Mouse (Mus musculus) heart, postnatal 25 days (tissue): ENCODE measurements around the gene Megf9. TPM values are rescaled to one million over a fixed set of nuclear protein-coding genes. Genes with fewer than 3 reads are reported as not detected.

ENCODE experiments used
- DNase-seq: peaks from one replicate; pipeline ENCODE4 v3.0.0; 2022; ENCODE audit warnings: low spot score
- intact Hi-C: fragments of 180-260 bp; cut with DNase I; formaldehyde crosslinking; loops from one replicate; pipeline ENCODE4 v1.15.1; 2025
- total RNA-seq, 2 experiments: library from RNA; stranded (reverse); gene quantifications; 2 replicates each; pipeline ENCODE4 v1.2.3; 2021

Gene Megf9
- total RNA-seq, 2 experiments from 2014 or later: 12.1 to 12.9 TPM

DNA sequence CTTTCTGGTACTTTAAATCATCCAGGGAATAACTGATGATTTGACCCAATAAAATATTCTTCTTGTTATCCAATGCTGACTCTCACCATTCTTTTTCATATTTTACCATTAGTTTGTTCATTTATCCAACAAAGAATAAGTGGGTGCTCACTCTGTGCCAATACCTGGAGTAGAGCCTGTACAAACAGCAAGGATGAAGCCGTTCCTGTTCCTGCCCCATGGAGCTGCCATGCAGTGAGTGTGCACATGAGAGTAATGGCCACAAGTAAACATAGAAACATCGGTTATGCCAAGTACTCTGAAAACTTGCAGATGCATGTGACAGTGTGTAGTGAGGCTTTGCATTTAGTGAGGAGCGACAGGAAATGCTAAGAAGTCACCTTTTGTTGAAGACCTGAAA lies 82.6 kb downstream of the Megf9 start:
- DNase-seq: no peak
- intact Hi-C loops: loop anchor here (1.0 to 2.0 kb wide), 2 partner anchors 83 to 127 kb away; partner anchors contain the start of gene Megf9

DNA sequence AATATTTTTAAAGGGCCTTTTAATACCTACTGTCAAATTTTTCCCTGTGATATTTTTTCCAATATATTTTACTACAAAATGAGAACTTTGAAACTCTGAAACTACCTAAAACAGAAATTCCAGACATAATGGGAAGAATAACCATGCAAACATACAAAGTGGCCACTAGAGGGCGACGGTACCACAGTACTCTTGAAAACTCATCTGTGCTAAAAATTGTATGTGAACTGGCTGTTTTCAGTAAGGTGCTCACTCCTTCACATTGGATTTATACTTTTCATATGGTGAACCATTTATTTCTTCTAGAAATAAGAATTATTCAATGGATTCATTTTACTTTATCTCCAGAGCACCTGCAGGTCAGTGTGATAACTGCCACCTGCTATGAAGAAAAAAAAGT lies 83.0 kb downstream of the Megf9 start:
- DNase-seq: no peak
- intact Hi-C loops: loop anchor here (1.0 to 2.0 kb wide), 3 partner anchors 83 to 151 kb away; partner anchors contain the start of gene Megf9

DNA sequence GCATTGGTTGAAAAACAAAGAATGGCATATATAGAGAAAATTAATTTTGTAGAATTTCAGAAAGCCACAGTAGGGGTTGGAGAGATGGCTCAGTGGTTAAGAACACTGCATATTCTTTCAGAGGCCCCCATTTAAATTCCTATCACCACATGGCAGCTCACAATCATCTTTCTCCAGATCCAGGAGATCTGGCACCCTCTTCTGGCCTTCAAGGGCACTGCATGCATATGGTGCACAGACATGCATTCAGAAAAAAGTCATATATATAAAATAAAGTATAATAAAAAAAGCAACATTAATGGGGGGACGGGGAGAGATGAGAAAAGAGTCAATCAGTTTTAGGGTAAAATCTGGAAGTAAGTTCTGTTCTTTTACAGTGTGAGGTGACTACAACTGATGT lies 85.1 kb downstream of the Megf9 start:
- intact Hi-C loops: no loop called here
- no peak for DNase-seq

DNA sequence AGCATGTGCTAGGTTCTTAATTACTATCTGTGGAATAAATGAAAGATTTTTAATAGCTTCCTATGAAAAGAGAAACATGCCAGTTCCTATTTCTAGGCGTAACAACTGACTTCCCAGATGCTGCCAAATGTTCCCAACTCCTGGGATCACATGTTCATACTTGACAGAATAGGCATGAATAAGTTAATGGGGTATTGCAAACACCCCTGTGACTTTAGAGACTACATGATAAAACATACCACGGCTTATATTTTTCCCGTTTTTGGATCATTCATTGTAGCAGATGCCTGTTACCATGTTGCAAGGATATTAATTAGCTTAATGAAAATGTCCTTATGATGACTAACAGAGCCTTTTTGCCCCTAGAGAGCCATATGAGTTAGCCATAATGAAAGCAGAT lies 88.0 kb downstream of the Megf9 start:
- intact Hi-C loops: no loop called here
- DNase-seq: no peak

DNA sequence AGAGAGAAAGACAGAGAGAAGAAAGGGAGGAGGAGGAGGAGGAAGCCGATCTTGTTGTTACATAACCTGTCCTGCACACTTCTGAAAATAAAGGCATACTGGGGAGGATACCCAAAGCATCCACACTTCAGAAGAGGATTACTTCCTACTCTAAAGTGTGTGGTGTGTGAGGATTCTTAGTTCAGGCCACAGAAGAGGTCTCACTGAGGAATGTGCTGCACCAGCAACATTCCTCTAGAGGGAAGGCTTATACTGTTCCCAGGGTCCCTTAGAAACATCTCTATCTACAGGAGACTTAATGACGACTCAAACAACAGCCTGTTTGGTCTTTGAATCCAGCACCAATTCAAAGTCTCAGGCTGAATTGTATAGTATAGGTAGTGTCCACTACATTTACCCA lies 114.6 kb downstream of the Megf9 start:
- DNase-seq: no peak
- intact Hi-C loops: no loop called here

DNA sequence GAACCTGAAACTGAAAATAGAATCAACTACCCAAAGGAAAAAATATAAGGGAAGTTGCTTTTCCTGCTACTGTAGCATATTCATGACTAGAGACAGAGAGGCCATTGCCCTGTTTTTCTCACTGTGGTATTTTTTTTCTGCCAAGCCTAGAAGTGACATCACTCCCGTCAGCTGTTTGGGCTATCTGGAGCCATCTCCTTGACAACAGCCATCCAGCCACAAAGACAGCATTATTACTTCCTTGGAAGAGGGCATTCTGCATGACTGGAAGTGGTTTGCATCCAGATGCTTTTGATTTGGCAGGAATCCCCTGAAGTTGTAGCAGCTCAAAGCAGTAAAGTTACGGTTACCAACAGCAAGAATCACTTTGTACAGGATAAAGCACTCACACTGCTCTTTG lies 122.7 kb downstream of the Megf9 start:
- intact Hi-C loops: loop anchor here (5.0 kb wide), 1 partner anchor 125 kb away; no protein-coding TSS in a partner anchor
- no peak for DNase-seq

DNA sequence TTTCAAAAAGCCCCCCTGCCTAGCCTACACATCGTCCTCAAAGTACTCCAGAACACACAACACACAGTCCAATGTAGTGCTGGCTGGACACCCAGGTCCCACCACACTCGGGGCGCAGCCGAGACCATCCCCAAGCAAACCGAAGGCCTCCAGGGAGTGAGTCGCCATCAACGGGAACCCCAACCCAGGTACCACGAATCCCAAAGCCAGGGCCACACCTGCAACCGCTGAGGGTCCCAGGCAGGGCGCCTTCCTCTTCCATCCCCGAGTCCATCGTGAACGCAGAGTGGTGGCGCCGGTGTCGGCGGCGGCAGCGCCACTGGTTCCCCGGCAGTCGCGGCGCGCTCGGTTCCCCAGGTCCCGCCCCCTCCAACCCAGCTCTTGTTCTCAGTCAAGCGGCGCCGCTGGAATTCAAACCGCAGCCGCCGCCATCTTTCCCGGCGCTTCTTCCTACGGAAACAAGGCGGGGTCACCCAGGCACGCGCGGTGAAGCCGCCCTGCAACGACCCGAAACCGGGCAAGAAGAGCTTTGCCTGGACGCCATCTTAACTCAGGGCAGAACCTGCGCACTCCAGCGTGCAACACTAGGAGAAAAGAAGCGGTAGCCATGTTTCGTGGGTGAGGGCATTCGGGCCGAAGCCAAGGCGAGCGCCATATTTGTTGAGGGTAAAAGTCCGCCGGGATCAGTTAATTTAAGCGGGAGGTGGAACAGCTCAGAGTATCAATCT lies 124.6 kb downstream of the Megf9 start, which contains the start of gene Cdk5rap2:
TSS of gene Cdk5rap2 (minus strand) at position 450 of the 728 bp plus-strand sequence.
- intact Hi-C loops: loop anchor here (5.0 kb wide), 1 partner anchor 127 kb away; no protein-coding TSS in a partner anchor
- peak; percentile 94 for DNase-seq

DNA sequence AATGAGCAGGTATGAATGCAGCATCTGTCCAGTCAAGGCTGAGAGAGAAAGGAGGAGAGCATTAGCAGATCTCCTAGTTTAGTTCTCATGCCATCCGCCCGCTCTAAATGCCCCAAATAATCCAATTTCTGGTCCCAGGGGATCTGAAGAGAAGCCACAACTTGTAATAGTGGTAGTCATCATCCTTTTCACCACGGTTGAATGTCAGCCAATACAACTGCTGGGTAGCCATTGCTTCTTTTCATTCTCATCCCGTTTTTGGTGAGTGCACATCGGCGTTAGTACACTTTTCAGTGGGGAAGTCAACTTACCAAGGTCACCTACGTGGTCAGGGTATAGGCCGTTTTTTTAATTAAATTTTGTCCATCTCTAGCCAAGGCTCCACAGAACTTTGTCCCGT lies 125.3 kb downstream of the Megf9 start:
- DNase-seq: no peak
- intact Hi-C loops: no loop called here

DNA sequence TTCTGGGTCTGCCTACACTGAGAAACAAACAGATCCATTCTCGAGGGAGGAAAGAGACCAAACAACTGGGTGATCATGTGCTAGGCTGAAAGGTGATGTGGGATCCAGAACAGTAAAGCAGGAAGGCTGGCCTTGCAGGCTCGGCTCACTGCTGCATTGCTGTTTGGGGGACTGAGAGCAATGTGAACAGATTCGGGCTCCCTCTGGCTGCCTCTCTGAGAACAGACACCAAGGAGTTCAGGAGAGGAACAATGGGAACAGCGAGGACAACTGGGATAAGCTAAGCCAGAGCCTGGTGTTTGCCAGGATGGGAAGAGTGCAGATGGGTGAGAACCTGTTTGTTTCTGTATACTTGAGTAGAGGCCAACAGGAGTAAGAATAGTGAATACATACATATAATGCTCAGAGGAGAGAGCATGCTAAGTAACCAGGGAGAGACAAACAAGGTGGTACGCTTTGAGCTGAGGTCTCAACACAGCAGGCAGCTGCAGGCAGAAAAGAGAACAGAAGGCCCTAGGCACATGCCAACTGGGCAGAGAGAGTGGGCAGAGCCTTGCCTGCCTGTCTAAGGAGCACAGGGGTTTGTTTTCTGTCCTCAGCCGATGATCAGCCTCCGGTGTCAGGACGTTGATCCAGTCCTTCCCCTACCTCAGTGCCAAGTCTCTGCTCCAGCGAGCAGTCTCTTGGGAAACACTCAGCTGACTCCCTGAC lies 132.5 kb downstream of the Megf9 start:
- intact Hi-C loops: no loop called here
- no peak for DNase-seq

DNA sequence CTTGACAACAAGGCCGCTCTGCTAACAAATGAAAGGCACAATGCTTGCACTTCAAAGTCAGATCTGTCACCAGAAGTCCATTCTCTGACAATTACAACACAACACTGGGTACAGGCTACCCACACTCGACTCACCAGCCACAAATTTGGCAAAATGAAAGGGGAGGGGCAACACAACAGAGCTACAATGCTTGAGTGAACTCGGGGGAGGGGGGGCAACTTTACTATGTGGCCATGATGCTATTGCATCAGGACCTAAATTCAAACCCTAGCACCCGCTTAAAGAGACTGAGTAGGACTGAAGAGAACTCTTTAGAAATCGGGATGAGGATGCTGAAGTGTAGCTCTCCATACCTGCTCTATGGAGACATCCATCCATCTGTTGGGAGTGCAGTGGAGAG lies 135.3 kb downstream of the Megf9 start:
- intact Hi-C loops: no loop called here
- no peak for DNase-seq

DNA sequence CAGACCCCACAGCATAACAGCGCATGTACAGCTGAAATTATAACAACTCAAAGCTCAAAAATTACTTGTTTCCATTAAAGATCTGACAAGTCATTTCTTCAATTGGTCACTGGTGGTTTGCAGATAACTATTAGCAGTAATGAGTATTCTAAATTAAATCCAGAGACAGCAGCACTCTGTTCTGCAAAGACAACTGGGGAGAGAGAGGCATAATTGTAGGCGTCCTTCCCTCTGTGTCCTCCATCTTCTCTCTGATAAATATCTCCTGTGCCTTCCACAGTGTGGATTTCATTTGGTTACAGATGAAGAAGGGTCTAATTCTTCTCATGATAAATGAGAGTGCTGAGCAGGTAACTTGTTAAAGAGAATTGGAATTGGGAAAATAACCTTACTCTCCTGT lies 135.7 kb downstream of the Megf9 start:
- intact Hi-C loops: no loop called here
- no peak for DNase-seq

DNA sequence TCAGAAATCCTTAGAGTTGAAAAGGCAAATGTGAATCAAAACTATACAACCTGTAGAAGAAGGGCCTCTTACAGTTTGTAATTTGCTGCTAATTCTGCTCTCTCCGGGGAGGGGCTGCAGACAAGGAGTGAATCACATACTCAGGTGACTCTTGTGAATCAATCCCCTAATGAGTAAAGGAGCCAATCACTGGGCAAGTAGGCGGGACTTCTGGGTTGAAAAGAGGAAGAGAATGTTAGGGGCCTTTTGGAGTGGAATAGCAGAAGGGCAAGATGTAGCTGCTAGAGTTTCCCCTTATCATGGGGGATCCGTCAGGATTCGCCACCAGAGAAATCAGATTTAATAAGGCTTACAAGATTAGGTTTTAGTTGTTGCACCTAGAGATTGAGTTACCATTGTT lies 136.7 kb downstream of the Megf9 start:
- intact Hi-C loops: no loop called here
- DNase-seq: no peak

DNA sequence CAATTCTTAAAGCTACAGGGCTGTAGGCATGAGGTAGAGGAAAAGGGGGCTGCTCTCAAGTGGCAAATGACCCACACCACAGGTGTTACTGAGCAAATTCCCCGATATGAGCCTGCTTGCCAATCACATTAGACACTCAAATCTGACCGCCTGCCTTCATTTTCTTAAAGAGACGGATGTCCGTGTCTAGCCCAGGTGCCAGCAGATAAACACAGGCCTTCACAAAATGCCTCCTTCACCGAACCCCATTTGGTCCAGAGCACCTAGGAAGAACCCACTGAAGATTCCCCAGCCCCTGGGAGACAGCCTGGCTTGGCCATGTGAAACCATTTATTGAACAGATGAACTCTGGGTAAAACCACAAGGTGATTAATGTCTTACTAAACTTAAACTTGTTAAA lies 138.1 kb downstream of the Megf9 start:
- DNase-seq: no peak
- intact Hi-C loops: no loop called here

DNA sequence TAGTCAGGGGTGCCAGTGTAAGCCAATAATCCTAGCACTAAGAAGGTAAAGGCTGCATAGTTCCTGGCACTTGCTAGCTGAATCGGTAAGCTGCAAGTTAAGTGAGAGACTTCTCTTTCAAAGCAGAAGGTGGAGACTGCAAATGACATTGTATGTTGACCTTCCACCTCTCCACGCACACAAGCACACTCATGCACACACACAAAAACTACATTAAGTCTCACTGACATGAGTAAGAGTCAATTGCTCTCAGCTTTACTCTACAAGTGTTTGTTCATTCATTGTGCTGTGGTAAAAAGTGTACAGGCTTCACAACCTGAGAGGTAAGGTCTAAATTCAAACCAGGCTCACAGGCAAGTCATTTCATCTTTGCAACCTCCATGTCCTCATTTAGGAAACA lies 140.1 kb downstream of the Megf9 start:
- intact Hi-C loops: no loop called here
- DNase-seq: no peak

DNA sequence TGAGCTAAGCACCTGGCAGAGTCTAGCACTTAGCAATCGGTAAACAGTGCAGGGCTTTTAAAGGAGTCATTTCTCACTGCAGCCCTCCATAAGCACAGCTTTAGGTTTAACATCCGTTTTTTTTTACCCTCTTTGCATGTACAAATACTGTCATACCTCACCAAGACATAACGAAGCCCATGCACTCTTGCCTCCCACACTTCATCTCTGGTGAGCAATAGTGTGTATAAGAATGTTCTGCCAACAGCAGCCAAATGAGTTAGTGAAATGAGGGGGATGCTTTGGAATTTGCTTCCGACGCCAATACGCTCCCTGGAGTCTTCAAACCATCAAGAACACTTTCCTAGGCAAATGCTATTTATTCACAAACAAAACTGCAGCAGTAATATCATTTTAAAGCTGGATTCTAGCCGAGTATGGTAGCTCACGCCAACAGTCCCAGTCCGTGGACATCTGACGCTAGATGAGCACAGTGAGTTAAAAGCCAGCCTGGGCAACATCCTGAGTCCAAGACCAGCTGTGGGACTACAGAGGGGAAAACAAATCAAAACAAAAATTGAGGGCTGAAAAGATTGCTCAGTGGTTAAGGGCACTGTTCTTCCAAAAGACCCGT lies 142.9 kb downstream of the Megf9 start:
- intact Hi-C loops: no loop called here
- no peak for DNase-seq

DNA sequence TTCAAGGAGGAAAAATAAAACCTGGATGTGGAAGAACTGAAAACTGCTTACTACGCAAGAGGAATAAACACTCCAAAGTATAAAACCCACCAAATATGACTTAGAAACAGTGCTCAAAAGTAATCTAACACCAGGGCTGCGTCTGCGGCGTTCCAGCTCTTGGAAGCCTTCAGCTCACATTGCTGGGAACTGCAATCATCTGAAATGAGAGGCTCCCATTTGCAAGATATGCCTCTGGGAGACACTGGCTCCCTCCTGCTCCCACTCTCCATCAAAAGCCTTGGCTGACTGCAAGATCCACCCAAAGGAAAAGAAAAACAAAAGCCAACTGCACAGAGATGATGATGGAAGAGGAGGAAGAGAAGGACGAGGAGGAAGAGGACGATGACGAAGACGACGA lies 143.7 kb downstream of the Megf9 start:
- intact Hi-C loops: no loop called here
- peak; percentile 30 for DNase-seq

DNA sequence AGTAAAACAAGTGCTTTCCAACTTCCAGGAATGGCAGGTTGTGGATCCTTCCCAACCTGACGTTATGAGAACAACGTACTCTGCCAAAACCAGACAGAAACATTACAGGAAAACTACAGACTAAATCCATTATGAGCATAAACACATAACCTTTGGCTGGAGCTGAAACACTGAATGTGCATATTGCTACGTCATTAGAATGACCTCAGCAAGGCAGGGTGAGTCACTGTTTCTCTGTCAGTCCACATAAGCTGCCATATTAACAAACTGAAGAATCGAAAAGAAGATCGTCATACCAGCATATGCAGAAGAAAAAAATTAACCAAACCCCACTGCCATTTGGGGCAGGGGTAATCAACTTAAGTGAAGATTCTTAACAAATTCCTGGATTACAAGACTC lies 148.6 kb downstream of the Megf9 start:
- intact Hi-C loops: no loop called here
- no peak for DNase-seq

DNA sequence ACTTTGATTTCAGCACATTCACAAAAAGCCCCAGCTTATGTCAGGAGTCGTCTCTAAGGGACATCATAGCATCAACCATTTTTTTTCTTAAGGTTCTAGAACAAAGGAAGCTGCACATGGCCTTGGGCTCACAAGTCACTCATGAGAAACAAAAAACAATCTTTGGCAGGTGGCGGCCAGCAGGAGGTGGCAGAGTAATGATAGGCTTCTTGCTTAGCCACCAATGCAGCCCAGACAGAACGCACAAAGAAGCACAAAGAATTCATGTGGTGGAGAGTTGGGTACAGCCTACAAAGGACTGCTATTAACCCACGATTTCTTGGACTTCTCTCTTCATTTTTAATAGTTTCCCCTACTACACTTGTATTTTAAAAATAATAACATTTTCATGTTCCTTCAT lies 157.4 kb downstream of the Megf9 start:
- DNase-seq: no peak
- intact Hi-C loops: no loop called here
